In the genomic region with DNA sequence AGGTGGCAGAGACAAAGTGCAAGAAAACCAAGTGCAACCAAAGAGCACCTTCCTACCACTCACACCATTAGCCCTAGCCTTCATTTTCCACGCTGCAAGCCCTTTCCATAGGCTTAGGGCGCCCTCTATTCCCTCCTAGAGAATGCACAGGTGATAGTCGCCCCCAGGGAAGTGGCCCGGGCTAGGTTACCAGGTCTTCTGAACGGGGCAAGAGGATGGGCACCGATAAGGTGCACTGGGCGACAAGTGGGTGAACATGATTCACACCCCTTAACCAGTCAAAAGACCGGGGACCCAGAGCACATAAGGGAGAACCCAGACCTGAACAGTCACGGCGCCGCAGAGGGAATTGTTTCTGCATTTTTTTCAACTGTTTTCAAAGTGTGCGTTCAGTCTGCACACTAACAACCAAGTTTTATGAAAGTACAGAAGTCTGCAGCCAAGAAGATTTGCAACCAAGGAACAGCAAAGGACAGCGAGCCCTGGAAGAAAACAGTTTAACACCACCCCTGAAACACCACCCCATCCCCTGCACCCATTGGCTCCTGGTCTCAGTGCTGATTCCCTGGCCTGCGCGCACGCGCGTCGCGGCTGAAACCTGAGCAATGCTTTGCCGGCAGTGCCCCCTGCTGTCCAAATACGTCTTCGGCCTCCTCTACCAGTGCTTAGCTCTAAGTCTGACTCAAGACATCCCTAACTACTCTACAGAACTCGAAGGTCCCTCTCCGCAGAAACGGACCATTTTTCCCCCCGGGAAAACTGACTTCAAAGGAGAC, we compare ENCODE assay signal across 7 mouse cellular contexts. TPM values are rescaled to one million over a fixed set of nuclear protein-coding genes. Genes with fewer than 3 reads are reported as not detected.
DNase-seq lines count a peak whose midpoint lies in the region; ATAC-seq and TF ChIP-seq lines count a peak whose summit lies in the region.

No protein-coding gene starts in this region.

- peak; percentile 79 for TF ChIP-seq CTCF in heart, adult 2 months (IDR thresholded peaks at IDR 0.05)

- peak; percentile 93 for TF ChIP-seq EP300 in heart, adult 2 months (IDR thresholded peaks at IDR 0.05; ENCODE audit: insufficient read depth, low read depth, low read length)

- peak overlapping the region; percentile 50 for H3K4me3 ChIP-seq in embryonic facial prominence, embryonic 12.5 days
- peak overlapping the region; percentile 73 for H3K4me3 ChIP-seq in heart, adult 2 months
- H3K4me3 ChIP-seq in limb, embryonic 13.5 days = peak overlapping the region; percentile 55
- H3K4me3 ChIP-seq in midbrain, embryonic 16.5 days (ENCODE audit: low read depth, low read length) = peak overlapping the region; percentile 47

- peaks cover 8% of the 10 kb centered on the region; the same call in 1 of the 2 replicates for H3K27me3 ChIP-seq in embryonic facial prominence, embryonic 12.5 days
- H3K27me3 ChIP-seq in heart, adult 2 months (ENCODE audit: control insufficient read depth, insufficient read depth, low read length) = no peaks in the 10 kb centered on the region
- H3K27me3 ChIP-seq in limb, embryonic 13.5 days = no peaks in the 10 kb centered on the region; the same call in 1 of the 2 replicates
- H3K27me3 ChIP-seq in midbrain, embryonic 16.5 days (ENCODE audit: control insufficient read depth, insufficient read depth, low read depth, low read length) = no peaks in the 10 kb centered on the region; the same call in 1 of the 2 replicates

- TF ChIP-seq POLR2A in heart, adult 2 months (IDR thresholded peaks at IDR 0.05; ENCODE audit: insufficient read depth, low read depth, low read length) = peak; percentile 76

- H3K27ac ChIP-seq in embryonic facial prominence, embryonic 12.5 days = no peak overlapping the region
- peak overlapping the region; percentile 67 for H3K27ac ChIP-seq in heart, adult 2 months
- no peak overlapping the region; the same call in 1 of the 2 replicates for H3K27ac ChIP-seq in limb, embryonic 13.5 days
- peak overlapping the region; percentile 55; the same call in 1 of the 2 replicates for H3K27ac ChIP-seq in midbrain, embryonic 16.5 days (ENCODE audit: low read length)

- H3K4me1 ChIP-seq in embryonic facial prominence, embryonic 12.5 days = no peaks in the 10 kb centered on the region
- H3K4me1 ChIP-seq in heart, adult 2 months (ENCODE audit: control insufficient read depth, insufficient read depth, low read length) = peaks cover 2% of the 10 kb centered on the region
- peaks cover 15% of the 10 kb centered on the region; the same call in 1 of the 2 replicates for H3K4me1 ChIP-seq in limb, embryonic 13.5 days
- peaks cover 3% of the 10 kb centered on the region; the same call in 1 of the 2 replicates for H3K4me1 ChIP-seq in midbrain, embryonic 16.5 days (ENCODE audit: control insufficient read depth, insufficient read depth, low read length)

- H3K36me3 ChIP-seq in embryonic facial prominence, embryonic 12.5 days = no peaks in the 10 kb centered on the region
- H3K36me3 ChIP-seq in heart, adult 2 months (ENCODE audit: control insufficient read depth, insufficient read depth, low read length) = no peaks in the 10 kb centered on the region
- peaks cover 2% of the 10 kb centered on the region; the same call in 1 of the 2 replicates for H3K36me3 ChIP-seq in limb, embryonic 13.5 days
- H3K36me3 ChIP-seq in midbrain, embryonic 16.5 days (ENCODE audit: control insufficient read depth, insufficient read depth, low read length) = no peaks in the 10 kb centered on the region

- ATAC-seq in embryonic facial prominence, embryonic 12.5 days (ENCODE audit: insufficient number of reproducible peaks, insufficient read depth, low FRiP score, low TSS enrichment) = peak; percentile 89
- ATAC-seq in limb, embryonic 13.5 days (ENCODE audit: low FRiP score, low read depth) = peak; percentile 93
- ATAC-seq in midbrain, embryonic 16.5 days = peak; percentile 96

- under 1% methylated on average over 27 of the region's 27 CpGs for WGBS in embryonic facial prominence, embryonic 12.5 days
- whole genome bisulfite sequencing in heart, adult 2 months = 1% methylated on average over 27 of the region's 27 CpGs
- WGBS in limb, embryonic 13.5 days = 1% methylated on average over 27 of the region's 27 CpGs
- 2% methylated on average over 27 of the region's 27 CpGs for WGBS in midbrain, embryonic 16.5 days

- no peaks in the 10 kb centered on the region for H3K79me2 ChIP-seq in heart, adult 2 months (replicated peaks; ENCODE audit: control insufficient read depth, insufficient read depth, low read length)

- intact Hi-C loops in heart, adult 2 months (cut with DNase I) = loop anchor here (1.0 to 10.0 kb wide), 5 partner anchors 76 to 1007 kb away; a partner anchor contains a TSS

- no peaks in the 10 kb centered on the region for H3K9me3 ChIP-seq in embryonic facial prominence, embryonic 12.5 days
- no peaks in the 10 kb centered on the region for H3K9me3 ChIP-seq in limb, embryonic 13.5 days
- H3K9me3 ChIP-seq in midbrain, embryonic 16.5 days (replicated peaks; ENCODE audit: control insufficient read depth, low read length, poor library complexity, severe bottlenecking) = no peaks in the 10 kb centered on the region

- peak; percentile 97 for DNase-seq in adrenal gland, postnatal 25 days
- DNase-seq in heart, adult 2 months = peak; percentile 94 to 95
- peak; percentile 94 to 96 for DNase-seq in kidney, adult 8-10 months
- peak; percentile 86 to 95 for DNase-seq in spleen, postnatal 10 days (ENCODE audit: low spot score in 2 of 2)

- H3K4me2 ChIP-seq in embryonic facial prominence, embryonic 12.5 days (replicated peaks) = peak overlapping the region; percentile 77
- H3K4me2 ChIP-seq in limb, embryonic 13.5 days (replicated peaks) = peak overlapping the region; percentile 88
- peak overlapping the region; percentile 93 for H3K4me2 ChIP-seq in midbrain, embryonic 16.5 days (ENCODE audit: low read length)

- H3K9ac ChIP-seq in embryonic facial prominence, embryonic 12.5 days = peak overlapping the region; percentile 53; the same call in 1 of the 2 replicates
- H3K9ac ChIP-seq in heart, adult 2 months (ENCODE audit: low read depth, low read length) = peak overlapping the region; percentile 66
- H3K9ac ChIP-seq in limb, embryonic 13.5 days = peak overlapping the region; percentile 70
- H3K9ac ChIP-seq in midbrain, embryonic 16.5 days (ENCODE audit: low read depth, low read length) = peak overlapping the region; percentile 68

RNA-seq across cellular contexts. Expression of a gene that starts 24.7 kb away (rescaled TPM):
- total RNA-seq in adrenal gland, postnatal 25 days (2021) = 111 and 132 TPM in 2 replicates
- 157 and 159 TPM in 2 replicates for polyA plus RNA-seq in embryonic facial prominence, embryonic 12.5 days (2016; fragmentation: Nextera tagmentation; extraction: Ambion mirVana)
- total RNA-seq in heart, adult 2 months (2021) = 100 to 1,000 TPM; 161 to 197 TPM
- polyA plus RNA-seq in heart, adult 2 months (2012; rRNA removed) = 170 and 253 TPM in 2 replicates
- polyA plus RNA-seq in limb, embryonic 13.5 days (2015; fragmentation: Nextera tagmentation; extraction: Ambion mirVana) = 214 TPM in 2 replicates
- polyA plus RNA-seq in midbrain, embryonic 16.5 days (2015; fragmentation: Nextera tagmentation; extraction: Ambion mirVana) = 87.8 and 106 TPM in 2 replicates

RNA-seq across cellular contexts. Expression of a gene that starts 47.9 kb away (rescaled TPM):
- not detected in 2 replicates for total RNA-seq in adrenal gland, postnatal 25 days (2021)
- polyA plus RNA-seq in embryonic facial prominence, embryonic 12.5 days (2016; fragmentation: Nextera tagmentation; extraction: Ambion mirVana) = 0.06 and 0.15 TPM in 2 replicates
- not detected for total RNA-seq in heart, adult 2 months (2021)
- polyA plus RNA-seq in heart, adult 2 months (2012; rRNA removed) = not detected in 2 replicates
- polyA plus RNA-seq in limb, embryonic 13.5 days (2015; fragmentation: Nextera tagmentation; extraction: Ambion mirVana) = 0.08 and 0.10 TPM in 2 replicates
- 0.38 and 0.40 TPM in 2 replicates for polyA plus RNA-seq in midbrain, embryonic 16.5 days (2015; fragmentation: Nextera tagmentation; extraction: Ambion mirVana)

RNA-seq across cellular contexts. Expression of a gene that starts 58.9 kb away (rescaled TPM):
- total RNA-seq in adrenal gland, postnatal 25 days (2021) = 20.6 and 32.1 TPM in 2 replicates
- 16.2 and 17.8 TPM in 2 replicates for polyA plus RNA-seq in embryonic facial prominence, embryonic 12.5 days (2016; fragmentation: Nextera tagmentation; extraction: Ambion mirVana)
- 10 to 100 TPM; 13.8 to 13.9 TPM for total RNA-seq in heart, adult 2 months (2021)
- 22.0 and 26.6 TPM in 2 replicates for polyA plus RNA-seq in heart, adult 2 months (2012; rRNA removed)
- 21.7 and 22.6 TPM in 2 replicates for polyA plus RNA-seq in limb, embryonic 13.5 days (2015; fragmentation: Nextera tagmentation; extraction: Ambion mirVana)
- 39.3 and 51.3 TPM in 2 replicates for polyA plus RNA-seq in midbrain, embryonic 16.5 days (2015; fragmentation: Nextera tagmentation; extraction: Ambion mirVana)

Comparison
In these comparisons a context has a peak if more than half of its experiments do, and no peak if none do; other contexts are left out.
1. H3K27ac ChIP-seq: peak in heart, adult 2 months (single experiment) and midbrain, embryonic 16.5 days (single experiment); none in embryonic facial prominence, embryonic 12.5 days (single experiment) and limb, embryonic 13.5 days (single experiment).
2. Peak in every context shown above with its lines, with median percentiles within 50 percentile points of each other: DNase-seq, ATAC-seq, H3K4me2 ChIP-seq, H3K4me3 ChIP-seq and H3K9ac ChIP-seq.